Mouse (Mus musculus) spleen, adult 18-20 months (tissue): Measurements from ENCODE around the gene Ebi3.
A peak's percentile ranks its signal among the peaks of the same experiment; 100 is the strongest.
"Not testable (repeated sequence)": the region's sequence is repeated elsewhere in the genome, so short reads cannot be mapped to it uniquely, and the experiment has no call there.

Source experiments
- DNase-seq, 2 experiments: peaks; one replicate each; pipeline ENCODE4 v3.0.0; 2022; ENCODE audit warnings: mixed read lengths in 2 of 2

Ebi3 gene

DNA sequence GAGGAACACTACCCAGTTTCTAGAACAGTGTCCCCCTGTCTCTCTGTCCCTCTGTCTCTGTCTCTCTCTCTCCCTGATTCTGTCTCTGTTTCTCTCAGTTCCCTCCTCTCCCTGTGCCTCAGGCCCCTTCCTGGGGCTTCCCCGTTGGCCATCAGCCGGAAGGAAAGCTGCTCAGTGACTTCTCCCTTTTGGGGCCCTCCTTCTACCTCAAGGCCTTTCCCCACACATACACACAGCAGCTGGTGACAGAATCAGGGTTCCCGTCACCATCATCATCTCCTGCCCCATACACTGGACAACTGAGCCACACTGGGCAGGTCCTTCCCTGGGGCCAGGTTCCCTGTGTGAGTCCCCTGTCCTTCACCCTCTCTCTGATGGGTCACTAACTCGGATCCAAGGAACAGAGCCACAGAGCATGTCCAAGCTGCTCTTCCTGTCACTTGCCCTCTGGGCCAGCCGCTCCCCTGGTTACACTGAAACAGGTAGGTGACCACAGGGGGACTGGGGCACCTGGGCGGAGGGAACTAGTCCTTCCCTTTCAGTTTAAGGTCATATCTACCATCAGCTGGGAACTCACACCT lies at the start of gene Ebi3:
Gene Ebi3 (plus strand): TSS at position 194 of the 581 bp plus-strand sequence.
- DNase-seq = peak; percentile 39 to 42

DNA sequence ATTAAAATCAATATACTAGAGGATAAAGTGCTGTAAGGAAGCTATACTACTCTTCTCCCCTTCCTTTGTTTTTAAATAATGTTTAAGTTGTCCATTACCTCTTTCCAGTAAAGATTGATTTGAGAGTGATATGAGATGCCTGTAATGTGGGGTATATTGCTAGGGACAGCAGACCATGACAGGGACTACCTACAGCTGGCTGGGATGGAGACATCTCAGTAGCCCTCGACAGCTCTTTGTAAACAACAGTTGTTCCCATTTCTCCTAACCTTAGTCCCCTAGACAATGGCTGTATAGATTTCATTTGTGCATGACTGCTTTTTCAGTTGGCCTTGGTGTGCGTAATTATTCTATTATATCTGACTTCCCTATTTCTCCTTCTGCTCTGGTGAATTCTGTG lies 49.4 kb upstream of the Ebi3 start:
- DNase-seq = no peak

DNA sequence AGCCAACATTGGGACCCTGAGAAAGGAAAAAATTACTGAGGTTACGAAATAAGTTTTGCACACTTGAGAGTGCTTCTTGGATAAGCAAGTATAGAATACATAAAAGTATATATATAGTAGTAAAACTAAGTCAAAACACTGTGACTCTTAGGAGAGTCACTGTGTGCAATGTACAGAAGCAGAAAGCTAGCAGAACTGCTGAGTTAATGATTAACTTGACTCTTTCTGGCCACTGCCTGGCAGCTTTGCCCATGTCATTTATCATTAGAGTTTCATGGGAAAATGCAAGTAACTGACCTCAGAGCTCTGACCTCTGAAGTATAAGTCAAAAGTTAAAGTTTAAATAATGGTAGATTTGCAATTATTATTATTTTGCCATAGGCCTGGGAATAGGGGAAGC lies 48.8 kb upstream of the Ebi3 start:
- no peak for DNase-seq

DNA sequence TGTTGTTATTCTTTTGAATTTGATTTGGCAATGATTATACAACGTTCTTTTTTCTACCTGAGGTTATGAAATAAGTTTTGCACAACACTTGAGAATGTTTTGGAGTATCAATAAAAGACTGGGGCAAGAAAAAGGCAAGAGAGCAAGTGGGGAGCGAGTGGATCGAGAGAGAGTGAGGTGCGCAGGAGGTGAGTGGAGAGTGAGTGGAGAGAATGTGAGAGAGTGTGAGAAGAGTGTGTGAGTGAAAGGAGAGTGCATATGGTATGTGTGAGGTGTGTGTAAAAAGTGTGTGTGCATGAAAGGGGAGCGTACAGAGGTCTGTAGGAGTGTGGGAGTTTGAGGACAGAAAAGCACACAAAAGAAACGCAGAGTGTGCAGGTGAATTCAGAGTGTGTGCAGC lies 48.3 kb upstream of the Ebi3 start:
- DNase-seq = no peak

DNA sequence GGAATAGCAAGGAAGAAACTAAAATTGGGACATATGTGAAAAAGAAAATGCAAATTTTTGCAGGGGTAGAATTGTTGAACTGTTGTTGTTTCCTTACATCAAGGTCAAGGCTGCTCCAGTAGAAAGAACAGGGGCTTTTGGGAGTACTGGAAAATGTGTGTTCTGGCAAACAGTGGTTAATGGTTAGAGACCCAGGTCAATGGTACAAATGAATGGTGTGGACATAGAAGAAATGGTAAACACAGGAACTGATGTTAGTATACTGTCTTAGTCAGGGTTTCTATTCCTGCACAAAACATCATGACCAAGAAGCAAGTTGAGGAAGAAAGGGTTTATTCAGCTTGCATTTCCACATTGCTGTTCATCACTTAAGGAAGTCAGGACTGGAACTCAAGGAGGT lies 45.8 kb upstream of the Ebi3 start:
- no peak for DNase-seq

DNA sequence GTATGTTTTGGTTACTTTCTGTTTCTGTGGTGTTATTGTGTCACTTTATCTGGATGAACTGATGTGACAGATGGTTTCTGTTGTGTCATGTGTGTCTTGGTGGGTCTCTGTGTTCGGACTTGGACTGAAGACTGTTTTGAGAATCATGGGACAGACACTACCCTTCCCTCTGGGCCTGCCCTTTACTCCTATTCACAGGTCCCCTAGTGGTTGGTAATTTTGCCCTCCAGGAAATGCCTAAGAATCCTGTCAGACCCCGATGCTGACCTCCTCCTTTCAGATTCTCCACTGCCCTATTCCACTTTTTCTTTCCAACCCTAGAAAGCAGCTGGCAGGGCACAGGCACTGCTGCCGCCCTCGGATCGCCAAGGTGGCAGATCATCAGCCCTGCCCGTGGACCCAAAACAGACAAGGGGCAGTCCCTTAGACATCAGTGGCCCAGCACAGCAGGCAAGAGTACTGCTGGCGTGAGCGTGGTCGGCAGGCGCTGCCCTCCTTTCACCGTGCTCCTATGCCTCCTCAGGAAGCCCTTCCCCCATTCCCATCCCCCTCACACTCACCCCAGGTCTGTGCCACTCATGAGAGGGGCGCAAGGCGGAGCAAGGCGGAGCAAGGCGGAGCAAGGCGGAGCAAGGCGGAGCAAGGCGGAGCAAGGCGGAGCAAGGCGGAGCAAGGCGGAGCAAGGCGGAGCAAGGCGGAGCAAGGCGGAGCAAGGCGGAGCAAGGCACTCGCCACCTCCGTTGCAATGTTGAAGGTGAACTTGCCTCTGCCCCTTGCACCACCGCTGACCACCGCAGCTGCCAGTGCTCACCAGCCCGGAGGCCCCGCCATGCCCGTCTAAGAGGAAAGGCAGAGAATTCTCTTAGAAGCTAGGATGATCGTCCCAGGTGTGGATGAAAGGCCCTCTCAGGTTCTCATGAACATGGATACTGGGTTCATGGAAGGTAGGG lies 20.6 kb upstream of the Ebi3 start:
- peak; percentile 41 to 51 for DNase-seq

DNA sequence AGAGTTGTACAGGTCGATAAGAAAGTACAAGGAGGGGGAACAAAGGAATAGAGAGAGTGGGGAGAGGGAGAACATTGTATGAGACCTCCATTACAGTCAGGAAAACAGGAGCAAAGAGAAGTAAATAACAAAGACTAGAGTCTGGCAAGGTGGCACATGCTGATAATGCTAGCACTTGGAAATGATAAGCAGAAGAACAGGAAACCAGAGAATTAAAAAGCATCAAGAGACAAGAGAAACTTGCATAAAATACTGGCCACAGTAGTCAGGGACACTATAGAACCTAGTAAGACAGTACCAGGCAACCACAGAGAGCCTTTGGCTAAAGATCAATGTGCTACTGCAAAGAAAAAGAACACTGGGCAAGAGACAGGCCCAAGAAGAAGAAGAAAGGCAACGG lies 19.8 kb upstream of the Ebi3 start:
- DNase-seq = no peak

DNA sequence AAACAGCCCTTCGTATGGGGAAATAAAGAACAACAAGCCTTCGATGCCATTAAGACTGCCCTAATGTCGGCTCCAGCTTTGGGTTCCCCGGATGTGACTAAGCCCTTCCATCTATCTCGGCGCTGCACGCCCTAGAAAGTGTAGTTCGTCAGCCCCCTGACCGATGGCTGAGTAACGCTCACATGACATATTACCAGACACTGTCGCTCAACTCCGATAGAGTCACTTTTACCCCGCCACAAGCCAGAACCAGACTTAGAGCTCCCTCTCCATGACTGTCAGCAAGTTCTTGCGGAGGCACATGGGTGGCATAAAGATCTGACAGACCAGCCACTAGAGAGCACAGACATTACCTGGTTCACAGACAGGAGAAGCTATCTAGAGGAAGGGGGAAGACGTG lies 19.2 kb upstream of the Ebi3 start:
- no peak for DNase-seq

DNA sequence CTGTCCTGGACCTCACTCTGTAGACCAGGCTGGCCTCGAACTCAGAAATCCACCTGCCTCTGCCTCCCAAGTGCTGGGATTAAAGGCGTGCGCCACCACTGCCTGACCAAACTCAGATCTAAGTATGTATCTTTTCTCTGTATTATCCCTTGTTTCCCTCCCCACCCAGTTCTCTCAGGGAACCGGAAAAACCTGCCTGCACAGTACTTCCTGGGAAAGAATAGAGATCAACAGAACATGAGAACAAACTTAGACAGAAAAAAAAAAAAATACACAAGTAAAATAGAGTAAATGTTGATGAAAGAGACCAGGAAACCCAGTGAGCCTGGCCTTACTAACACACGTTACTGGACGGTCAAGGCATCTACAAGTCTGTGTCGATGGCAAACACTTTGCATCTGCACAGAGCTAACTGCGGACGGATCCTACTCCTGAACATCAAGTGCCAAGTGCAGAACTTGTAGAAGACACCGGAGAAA lies 8.0 kb upstream of the Ebi3 start:
- DNase-seq = not testable (repeated sequence)

DNA sequence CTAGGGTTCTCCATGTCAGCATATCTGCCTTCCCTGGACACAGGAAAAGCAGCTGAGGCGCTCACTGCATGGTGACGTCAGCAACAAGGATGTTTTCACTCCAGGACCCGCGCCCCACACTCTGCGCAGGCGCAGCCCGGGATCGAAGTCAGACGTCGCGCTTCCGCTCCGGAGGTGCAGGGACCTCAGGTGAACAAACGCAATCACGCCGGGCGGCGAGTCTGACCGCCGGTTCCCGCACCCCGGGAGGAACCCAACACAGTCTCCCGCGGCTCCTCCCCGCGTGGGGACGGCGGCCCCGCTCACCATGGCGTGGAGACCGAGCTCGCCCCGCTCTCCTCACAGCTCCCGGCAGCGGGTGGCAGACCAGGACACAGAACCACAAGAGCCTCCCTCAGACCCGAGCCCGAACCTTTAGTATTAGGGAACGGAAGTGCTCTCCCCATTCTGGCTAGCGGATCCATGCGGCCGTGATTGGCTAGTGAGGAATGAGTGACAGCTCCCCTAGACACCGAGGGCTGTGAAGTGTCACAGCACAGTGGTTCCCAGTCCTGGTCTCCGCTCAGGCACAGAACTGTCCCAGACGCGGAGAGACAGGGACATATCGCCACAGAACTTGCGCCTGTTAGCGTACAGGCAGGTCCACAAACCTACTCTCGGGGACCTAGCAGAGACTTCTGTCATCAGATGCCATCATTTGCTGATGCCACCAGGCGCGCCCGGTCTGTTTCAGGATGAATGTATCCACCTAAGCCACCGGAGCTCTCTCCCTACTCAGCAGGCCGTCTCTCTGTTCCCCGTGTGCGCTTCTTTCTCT lies 7.4 kb upstream of the Ebi3 start:
- peak; percentile 80 to 82 for DNase-seq

DNA sequence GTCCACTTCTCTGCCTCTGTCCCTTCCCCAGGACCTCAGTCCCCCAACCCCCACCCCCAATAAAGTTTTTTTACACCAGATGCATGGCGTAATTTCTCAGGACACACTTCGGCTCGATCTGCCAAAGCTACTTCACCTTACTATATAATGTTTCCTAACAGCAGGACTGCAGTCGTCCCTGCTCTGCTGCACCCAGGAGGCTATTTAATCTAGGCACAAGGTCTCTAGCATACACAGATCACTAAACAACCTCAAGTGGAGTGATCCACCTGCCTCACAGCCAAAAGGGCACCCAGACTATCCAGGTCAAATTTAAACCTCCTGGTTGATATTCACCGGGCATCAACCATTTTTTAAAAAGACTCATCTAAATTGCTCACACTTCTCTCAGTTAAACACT lies 6.7 kb upstream of the Ebi3 start:
- no peak for DNase-seq

DNA sequence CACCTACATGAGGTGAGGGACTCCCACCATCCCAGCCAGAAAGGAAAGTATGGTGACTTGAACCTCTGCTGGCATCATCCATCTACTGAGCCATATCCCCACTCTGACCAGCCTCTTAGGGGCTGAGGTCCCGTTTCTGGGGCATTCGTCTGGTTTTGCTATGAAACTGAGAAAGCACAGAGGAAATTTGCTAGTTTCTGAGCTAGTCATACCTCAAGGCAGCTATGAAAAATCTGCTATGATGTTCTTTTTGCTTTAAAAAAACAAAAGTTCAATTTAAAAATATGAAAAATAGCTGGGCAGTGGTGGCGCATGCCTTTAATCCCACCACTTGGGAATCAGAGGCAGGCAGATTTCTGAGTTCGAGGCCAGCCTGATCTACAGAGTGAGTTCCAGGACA lies 3.8 kb upstream of the Ebi3 start:
- DNase-seq = no peak

DNA sequence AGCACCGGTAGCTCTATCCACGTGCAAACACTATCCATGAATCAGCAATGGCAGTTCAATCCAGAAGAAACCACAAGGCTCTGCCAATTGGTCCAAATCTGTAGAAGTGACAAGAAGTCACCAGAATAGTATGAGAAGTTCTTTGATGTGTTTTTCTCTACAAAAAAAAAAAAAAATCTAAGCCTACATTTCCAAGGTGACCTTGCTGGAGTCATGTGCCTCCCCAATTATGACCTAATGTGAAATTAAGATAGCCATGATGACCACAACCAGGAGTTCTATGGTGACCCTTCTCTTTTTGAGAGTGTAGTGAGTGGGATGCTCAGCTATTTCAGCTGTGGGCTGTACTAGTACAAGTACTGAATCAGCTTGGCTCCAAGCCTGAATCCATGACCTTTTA lies 3.0 kb upstream of the Ebi3 start, which contains the start of gene Zfp119b:
Gene Zfp119b (minus strand): TSS at position 101 of the 400 bp plus-strand sequence.
- DNase-seq = no peak

DNA sequence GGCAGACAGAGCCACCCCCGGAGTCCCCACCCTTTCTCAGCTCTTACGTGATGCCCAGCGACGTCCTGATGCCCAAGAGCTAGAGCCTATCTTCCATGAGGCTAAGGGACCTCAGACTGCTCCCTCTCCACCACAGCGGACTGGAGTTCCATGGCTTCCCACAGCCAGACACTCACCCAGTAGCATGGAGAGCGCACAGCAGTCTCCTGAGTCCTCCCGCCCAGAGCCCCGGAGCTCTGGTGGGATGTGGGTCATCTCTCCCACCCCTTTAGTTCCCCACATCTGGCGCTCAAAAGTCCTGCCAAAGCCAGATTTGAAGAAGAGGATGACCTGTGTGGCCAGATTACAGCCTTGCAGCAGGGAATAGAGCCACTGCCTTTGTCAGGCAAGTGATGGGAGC lies 1.8 kb upstream of the Ebi3 start:
- DNase-seq = no peak

DNA sequence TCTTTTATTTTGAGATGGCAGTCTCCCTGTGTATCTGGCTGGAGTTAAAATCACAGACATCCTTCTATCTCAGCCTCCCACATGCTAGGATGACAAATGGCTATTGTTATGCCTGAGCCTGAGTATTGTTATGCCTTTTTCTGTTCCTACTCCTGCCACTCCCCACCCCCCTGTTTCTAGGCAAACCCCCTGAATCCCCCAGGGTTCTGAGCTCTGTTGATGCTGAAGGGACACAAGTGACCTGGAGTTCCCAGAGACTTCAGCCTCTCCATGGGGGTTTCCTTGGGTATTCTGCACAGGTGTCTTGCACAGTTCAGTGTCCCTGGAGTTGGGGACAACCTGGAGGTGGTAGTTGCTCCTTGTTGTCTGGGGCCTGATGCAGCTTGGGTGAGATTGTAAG lies 399 bp upstream of the Ebi3 start:
- DNase-seq = no peak

DNA sequence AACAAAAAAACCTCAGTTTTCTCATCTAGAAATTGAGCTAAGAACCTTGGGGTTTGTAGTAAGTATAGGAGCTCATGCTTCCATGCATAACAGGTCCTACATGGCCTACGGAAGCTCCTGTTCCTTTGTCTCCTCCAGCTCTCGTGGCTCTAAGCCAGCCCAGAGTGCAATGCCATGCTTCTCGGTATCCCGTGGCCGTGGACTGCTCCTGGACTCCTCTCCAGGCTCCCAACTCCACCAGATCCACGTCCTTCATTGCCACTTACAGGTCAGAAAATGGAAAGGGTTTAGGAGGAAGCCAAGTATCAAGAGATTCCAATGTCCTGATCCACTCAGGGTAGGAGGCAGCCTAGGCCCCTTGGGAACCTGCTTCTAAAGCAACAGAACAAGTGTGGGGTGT lies 1.3 kb downstream of the Ebi3 start:
- no peak for DNase-seq

DNA sequence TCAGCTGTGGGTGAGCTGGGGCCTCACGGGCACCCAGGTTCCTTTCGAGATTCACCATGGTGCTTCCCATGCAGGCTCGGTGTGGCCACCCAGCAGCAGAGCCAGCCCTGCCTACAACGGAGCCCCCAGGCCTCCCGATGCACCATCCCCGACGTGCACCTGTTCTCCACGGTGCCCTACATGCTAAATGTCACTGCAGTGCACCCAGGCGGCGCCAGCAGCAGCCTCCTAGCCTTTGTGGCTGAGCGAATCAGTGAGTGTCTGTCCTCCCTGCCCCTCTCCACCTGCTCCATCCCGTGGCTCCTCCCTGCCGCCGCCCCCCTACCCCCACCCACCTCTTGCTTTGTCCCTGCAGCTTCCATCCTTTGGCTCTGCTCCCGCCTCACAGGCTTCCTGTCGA lies 1.8 kb downstream of the Ebi3 start:
- no peak for DNase-seq

DNA sequence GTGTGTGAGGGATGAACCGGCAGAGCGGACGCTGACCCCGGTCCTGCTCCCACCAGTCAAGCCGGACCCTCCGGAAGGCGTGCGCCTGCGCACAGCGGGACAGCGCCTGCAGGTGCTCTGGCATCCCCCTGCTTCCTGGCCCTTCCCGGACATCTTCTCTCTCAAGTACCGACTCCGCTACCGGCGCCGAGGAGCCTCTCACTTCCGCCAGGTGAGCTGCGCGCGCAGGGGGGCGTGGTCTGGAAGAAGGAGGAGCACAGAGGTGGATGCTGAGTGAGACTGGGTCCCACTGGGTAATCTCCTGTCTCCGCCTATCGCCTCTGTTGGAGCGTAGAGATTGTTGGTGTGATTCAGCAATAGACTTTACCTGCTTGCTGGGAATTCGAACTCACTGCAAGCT lies 3.7 kb downstream of the Ebi3 start:
- DNase-seq = no peak

DNA sequence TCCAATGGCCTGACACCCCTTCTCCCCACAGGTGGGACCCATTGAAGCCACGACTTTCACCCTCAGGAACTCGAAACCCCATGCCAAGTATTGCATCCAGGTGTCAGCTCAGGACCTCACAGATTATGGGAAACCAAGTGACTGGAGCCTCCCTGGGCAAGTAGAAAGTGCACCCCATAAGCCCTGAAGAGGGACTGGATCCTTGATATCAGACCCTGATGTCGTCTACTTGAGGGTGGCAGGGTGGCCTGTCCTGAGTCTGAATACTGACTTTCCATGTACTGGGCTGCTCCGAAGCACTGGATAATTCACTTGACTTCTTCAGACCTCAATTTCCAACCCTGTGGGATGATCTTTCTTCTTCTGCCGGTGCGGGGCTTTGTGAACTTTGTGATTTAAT lies 4.2 kb downstream of the Ebi3 start:
- DNase-seq = no peak

DNA sequence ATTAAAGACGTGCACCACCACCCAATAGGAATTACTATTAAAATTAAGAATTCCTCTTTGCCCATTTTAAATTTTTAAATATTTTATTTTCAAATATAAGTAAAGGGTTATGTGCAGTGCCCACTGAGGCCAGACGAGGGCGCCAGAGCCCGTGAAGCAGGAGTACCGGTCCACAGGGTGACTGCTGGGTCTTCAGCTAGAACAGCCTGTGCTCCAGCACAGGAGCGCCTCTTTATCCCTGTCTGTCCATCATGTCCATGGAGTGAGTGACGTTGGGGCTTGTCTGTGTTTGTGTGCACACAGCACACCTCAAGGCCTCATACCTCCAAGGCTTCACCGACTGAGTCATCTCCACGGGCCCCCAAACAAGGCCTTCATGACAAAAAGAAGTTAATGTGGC lies 4.7 kb downstream of the Ebi3 start:
- peak; percentile 48 to 77 for DNase-seq

DNA sequence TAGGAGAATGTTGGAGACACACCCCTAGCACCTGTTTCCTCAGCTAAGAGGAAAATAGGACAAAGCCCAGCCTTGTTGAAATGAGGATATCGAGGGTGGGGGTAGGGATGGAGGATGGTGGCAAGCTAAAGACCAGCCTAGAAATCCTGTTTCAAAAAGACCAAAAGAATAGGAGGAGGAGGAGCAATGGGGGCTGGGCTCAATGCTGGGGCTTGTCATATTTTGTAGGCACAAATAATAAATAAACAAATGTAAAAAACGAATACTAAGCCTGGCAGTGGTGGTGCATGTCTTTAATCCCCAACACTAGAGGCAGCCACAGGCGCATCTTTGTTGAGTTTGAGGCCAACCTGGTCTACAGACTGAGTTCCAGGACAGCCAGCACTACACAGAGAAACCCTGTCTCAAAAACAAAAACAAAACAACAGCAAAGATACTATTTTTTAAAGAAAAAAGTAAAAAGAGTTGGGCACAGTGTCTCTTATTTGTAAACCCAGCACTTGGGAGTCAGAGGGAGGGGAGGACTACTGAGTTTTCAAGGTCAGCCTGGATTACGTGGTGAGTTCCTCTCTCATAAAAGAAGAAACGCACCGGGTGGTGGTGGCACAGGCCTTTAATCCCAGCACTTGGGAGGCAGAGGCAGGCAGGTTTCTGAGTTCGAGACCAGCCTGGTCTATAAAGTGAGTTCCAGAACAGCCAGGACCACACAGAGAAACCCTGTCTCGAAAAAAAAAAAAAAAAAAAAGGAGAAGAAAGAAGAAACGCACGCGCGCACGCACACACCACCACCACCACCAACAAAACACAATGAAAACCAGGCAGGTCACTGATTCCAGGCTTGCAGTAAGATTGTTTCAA lies 5.5 kb downstream of the Ebi3 start:
- DNase-seq = no peak

DNA sequence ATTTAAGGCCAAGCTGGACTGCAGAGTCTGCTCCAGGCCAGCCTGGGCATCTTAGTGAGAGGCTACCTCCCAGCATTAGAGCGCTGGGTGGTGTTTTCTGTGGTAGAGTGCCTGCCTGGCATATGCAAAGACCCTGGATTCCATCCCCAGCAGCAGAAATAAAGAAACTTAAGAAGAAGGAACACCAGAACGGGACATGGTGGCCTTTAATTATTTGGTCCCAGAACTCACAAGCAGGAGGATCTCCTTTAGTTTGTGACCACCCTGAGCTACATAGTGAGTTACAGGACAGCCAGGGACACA lies 6.1 kb downstream of the Ebi3 start:
- DNase-seq = no peak
